Mouse (Mus musculus): ENCODE results near the gene Gm42715. TPM values are rescaled to one million over a fixed set of nuclear protein-coding genes. Genes with fewer than 3 reads are reported as not detected.

Gm42715 gene
- polyA plus RNA-seq, 1 experiment: 11.3 TPM

DNA sequence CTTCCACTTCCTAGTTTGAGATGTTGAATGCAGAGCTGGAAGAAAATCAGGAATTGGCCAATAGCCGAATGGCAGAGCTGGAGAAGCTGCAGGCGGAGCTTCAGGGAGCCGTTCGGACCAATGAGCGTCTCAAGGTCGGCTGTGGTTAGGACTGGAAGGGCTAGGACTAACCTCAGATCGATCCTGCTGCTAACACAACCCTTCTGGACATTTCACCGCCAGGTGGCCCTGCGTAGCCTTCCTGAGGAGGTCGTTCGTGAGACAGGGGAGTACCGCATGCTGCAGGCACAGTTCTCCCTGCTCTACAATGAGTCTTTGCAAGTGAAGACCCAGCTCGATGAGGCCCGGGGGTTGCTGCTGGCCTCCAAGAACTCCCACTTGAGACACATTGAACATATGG lies 73.2 kb downstream of the Gm42715 start:
- no peak overlapping the region for H3K4me3 ChIP-seq (ENCODE audit: insufficient read depth, low read length)
- no peak overlapping the region for H3K27ac ChIP-seq (ENCODE audit: insufficient read depth, low read length)
- H3K4me1 ChIP-seq (ENCODE audit: control insufficient read depth, insufficient read depth, low read length): peaks cover 6% of the 10 kb centered on the region
- TF ChIP-seq CTCF (IDR thresholded peaks at IDR 0.05; ENCODE audit: extremely low read depth, insufficient read depth, low read length): no peak

DNA sequence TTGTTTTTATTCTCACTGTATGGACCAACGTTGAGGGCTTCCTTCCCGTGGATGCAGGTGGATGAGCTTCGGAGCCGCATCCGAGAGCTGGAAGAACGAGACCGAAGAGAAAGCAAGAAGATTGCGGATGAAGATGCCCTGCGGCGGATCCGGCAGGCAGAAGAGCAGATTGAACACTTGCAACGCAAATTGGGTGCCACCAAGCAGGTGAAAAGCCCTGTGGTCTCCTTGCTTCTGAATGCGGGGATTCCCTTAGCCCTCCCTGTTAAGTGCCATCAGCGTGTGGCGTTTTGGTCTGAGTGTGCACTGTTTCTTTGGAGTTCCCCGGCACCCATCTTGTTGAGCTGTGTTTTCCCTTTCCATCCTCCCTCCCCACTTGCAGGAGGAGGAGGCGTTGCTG lies 77.4 kb downstream of the Gm42715 start:
- Histone ChIP-seq H3K4me1 (ENCODE audit: control insufficient read depth, insufficient read depth, low read length) (no peaks in the 10 kb centered on the region), H3K27ac (ENCODE audit: insufficient read depth, low read length) (no peak overlapping the region), H3K4me3 (ENCODE audit: insufficient read depth, low read length) (no peak overlapping the region)
- TF ChIP-seq POLR2A (IDR thresholded peaks at IDR 0.05; ENCODE audit: extremely low read depth, insufficient read depth, low read length) (no peak), CTCF (IDR thresholded peaks at IDR 0.05; ENCODE audit: extremely low read depth, insufficient read depth, low read length) (no peak)

DNA sequence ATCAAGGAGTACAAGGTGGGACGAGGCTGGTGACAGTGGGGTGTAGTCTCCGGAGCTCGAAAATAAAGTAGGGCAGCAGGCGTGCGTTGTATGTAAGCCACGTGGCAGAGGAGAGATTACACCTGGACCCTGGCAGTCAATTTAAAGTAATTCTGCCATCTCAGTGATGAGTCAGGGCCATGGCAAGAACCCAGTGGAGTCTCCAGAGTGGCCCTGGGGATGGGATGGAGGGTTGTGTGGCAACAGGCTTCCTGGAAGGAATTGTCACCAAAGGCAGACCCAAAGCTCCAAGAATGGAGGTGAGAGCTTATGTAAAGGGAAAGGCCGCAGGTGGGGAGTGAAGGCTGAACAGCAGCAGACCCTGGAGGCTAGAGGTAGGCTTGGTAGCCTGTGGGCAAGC lies 81.2 kb downstream of the Gm42715 start:
- no peak overlapping the region for H3K4me3 ChIP-seq (ENCODE audit: insufficient read depth, low read length)
- TF ChIP-seq POLR2A (IDR thresholded peaks at IDR 0.05; ENCODE audit: extremely low read depth, insufficient read depth, low read length) (no peak), CTCF (IDR thresholded peaks at IDR 0.05; ENCODE audit: extremely low read depth, insufficient read depth, low read length) (no peak)
- no peak overlapping the region for H3K27ac ChIP-seq (ENCODE audit: insufficient read depth, low read length)
- H3K4me1 ChIP-seq (ENCODE audit: control insufficient read depth, insufficient read depth, low read length): no peaks in the 10 kb centered on the region

DNA sequence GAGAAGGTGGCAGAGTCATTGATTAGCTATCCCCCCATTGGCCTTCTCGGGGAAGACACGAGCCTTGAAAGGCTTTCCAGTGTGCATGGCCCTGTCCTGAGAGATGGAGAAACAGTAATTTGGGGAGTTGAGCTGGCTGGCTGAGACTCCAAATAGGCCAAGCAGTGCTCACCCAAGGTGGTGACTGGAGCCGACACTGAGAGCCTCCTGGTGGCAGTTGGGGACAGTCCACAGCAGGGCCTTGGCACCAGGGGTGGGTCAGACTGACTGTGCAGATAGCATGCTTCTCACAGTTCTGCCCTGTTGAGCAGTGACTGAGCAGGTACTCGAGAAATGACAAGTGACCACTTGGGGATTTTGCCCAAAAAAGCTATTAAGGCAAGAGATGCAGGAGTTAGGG lies 82.4 kb downstream of the Gm42715 start:
- Histone ChIP-seq H3K4me1 (ENCODE audit: control insufficient read depth, insufficient read depth, low read length) (no peaks in the 10 kb centered on the region), H3K4me3 (ENCODE audit: insufficient read depth, low read length) (no peak overlapping the region), H3K27ac (ENCODE audit: insufficient read depth, low read length) (no peak overlapping the region)
- TF ChIP-seq POLR2A (IDR thresholded peaks at IDR 0.05; ENCODE audit: extremely low read depth, insufficient read depth, low read length): no peak
- TF ChIP-seq CTCF (IDR thresholded peaks at IDR 0.05; ENCODE audit: extremely low read depth, insufficient read depth, low read length): no peak

DNA sequence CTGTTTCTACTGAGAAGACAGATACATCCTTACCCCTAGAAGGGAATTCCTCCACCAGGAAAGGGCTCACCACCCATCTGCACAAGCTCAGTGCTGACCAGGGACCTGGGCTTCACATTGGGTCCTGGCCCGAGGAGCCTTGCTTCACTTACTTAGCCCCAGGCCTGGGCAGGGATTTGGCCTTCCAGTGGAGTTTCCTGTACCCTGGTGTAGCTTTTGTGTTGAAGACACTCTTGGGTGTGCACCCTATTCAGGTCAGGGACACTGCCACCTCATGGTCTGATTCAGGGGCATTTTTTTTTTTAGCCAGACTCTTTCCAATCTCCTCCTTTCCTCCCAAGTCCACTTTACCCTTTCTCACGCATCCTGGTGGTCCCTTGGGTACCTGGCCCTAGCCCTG lies 83.5 kb downstream of the Gm42715 start:
- Histone ChIP-seq H3K4me1 (ENCODE audit: control insufficient read depth, insufficient read depth, low read length) (no peaks in the 10 kb centered on the region), H3K4me3 (ENCODE audit: insufficient read depth, low read length) (no peak overlapping the region), H3K27ac (ENCODE audit: insufficient read depth, low read length) (no peak overlapping the region)
- TF ChIP-seq CTCF (IDR thresholded peaks at IDR 0.05; ENCODE audit: extremely low read depth, insufficient read depth, low read length) (no peak), POLR2A (IDR thresholded peaks at IDR 0.05; ENCODE audit: extremely low read depth, insufficient read depth, low read length) (no peak)

DNA sequence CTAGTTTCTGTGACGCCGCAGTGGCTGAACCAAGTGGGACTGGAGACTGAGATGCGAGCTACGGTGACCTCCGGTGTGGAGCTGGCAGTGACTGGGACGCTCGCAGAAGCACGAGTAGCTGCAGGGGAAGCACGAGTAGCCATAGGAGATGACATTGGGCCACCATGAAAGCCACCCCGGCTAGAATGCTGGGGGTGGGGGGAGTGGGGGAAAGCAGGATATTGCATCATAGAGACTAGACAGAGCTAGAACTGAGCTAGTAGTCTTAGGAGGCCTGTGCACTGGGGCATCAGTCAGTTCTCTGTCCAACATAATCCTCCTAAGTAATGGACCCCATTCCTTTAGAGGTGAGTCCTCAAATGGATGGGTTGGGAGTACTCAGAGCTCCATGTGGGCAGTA lies 84.9 kb downstream of the Gm42715 start:
- Histone ChIP-seq H3K4me1 (ENCODE audit: control insufficient read depth, insufficient read depth, low read length) (no peaks in the 10 kb centered on the region), H3K27ac (ENCODE audit: insufficient read depth, low read length) (no peak overlapping the region), H3K4me3 (ENCODE audit: insufficient read depth, low read length) (no peak overlapping the region)
- TF ChIP-seq POLR2A (IDR thresholded peaks at IDR 0.05; ENCODE audit: extremely low read depth, insufficient read depth, low read length): 0 out of 2 replicates have a peak, but pooled peaks have one; percentile 22
- TF ChIP-seq CTCF (IDR thresholded peaks at IDR 0.05; ENCODE audit: extremely low read depth, insufficient read depth, low read length): no peak

DNA sequence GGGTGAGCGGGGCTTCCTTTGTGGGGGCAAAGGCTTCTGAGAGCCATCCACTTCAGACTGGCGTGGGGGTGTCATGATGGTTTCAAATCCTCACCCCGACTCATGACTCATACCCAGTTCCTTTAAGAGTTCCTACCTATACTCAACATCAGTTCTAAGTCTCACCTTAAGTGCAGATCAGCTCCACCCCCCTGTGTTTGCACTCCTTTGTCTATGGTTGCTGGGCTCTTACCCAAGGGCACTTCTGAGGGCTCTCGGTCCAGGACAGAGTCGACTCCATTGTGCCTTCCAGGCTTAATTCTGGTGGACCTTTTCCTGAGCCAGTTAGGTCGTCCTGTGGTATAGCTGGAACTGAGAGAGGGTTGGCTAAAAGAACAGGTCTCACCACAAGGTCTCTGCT lies 87.8 kb downstream of the Gm42715 start:
- H3K4me3 ChIP-seq (ENCODE audit: insufficient read depth, low read length): no peak overlapping the region
- H3K27ac ChIP-seq (ENCODE audit: insufficient read depth, low read length): no peak overlapping the region
- no peak for TF ChIP-seq CTCF (IDR thresholded peaks at IDR 0.05; ENCODE audit: extremely low read depth, insufficient read depth, low read length)
- TF ChIP-seq POLR2A (IDR thresholded peaks at IDR 0.05; ENCODE audit: extremely low read depth, insufficient read depth, low read length): no peak
- no peaks in the 10 kb centered on the region for H3K4me1 ChIP-seq (ENCODE audit: control insufficient read depth, insufficient read depth, low read length)

DNA sequence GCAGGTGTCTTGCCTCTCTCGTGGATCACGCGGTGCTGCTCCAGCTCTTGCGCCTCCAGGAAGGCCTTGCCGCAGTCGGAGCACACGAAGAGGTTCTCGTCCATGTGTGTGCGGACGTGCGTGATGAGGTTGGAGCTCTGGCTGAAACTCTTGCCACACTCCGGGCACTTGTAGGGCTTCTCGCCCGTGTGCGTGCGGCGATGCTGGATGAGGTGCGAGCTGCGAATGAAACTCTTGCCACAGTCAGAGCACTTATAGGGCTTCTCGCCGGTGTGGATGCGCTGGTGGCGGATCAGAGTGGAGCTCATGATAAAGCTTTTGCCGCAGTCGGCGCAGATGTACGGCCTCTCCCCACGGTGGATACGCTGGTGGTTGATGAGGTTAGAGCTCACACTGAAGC lies 91.6 kb downstream of the Gm42715 start:
- H3K27ac ChIP-seq (ENCODE audit: insufficient read depth, low read length): no peak overlapping the region
- H3K4me1 ChIP-seq (ENCODE audit: control insufficient read depth, insufficient read depth, low read length): peaks cover 1% of the 10 kb centered on the region; the same call in 1 of the 2 replicates
- no peak overlapping the region for H3K4me3 ChIP-seq (ENCODE audit: insufficient read depth, low read length)
- TF ChIP-seq POLR2A (IDR thresholded peaks at IDR 0.05; ENCODE audit: extremely low read depth, insufficient read depth, low read length) (no peak), CTCF (IDR thresholded peaks at IDR 0.05; ENCODE audit: extremely low read depth, insufficient read depth, low read length) (no peak)

DNA sequence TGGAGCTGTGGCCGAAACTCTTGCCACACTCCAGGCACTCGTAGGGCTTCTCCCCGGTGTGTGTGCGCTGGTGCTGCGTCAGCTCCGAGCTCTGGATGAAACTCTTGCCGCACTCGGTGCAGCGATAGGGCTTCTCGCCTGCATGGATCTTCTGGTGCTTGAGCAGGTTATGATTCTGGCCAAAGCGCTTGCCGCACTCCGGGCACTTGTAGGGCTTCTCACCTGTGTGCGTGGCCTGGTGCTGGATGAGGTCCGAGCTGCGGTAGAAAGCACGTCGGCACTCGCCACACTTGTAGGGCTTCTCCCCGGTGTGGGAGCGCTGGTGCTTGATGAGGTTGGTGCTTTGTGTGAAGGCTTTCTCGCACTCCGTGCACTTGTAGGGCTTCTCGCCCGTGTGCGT lies 92.2 kb downstream of the Gm42715 start:
- Histone ChIP-seq H3K4me3 (ENCODE audit: insufficient read depth, low read length) (no peak overlapping the region), H3K4me1 (ENCODE audit: control insufficient read depth, insufficient read depth, low read length) (peaks cover 1% of the 10 kb centered on the region; the same call in 1 of the 2 replicates), H3K27ac (ENCODE audit: insufficient read depth, low read length) (no peak overlapping the region)
- no peak for TF ChIP-seq POLR2A (IDR thresholded peaks at IDR 0.05; ENCODE audit: extremely low read depth, insufficient read depth, low read length)
- no peak for TF ChIP-seq CTCF (IDR thresholded peaks at IDR 0.05; ENCODE audit: extremely low read depth, insufficient read depth, low read length)

DNA sequence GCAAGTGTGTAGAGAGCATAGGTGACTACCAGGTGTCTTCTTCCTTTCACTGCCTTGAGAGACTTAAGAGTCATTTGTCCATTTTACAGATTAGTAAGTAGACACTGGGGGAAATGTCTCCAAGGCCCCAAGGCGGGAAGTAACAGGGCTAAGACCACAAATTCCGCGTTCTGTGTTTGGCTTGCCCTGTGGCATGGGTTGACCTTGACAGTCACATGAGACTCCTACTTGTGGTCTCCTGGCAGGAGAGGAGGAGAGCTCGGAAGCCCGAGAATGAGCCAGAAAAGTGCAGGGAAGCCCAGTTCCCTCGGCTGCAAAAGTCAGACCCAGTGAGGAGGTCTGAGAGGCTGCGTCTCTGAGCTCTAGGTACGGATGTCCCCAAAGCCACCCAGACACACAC lies 94.1 kb downstream of the Gm42715 start:
- Histone ChIP-seq H3K27ac (ENCODE audit: insufficient read depth, low read length) (no peak overlapping the region), H3K4me1 (ENCODE audit: control insufficient read depth, insufficient read depth, low read length) (peaks cover 1% of the 10 kb centered on the region; the same call in 1 of the 2 replicates), H3K4me3 (ENCODE audit: insufficient read depth, low read length) (0 out of 2 replicates have a peak overlapping the region, but pooled peaks have one; percentile 64)
- TF ChIP-seq CTCF (IDR thresholded peaks at IDR 0.05; ENCODE audit: extremely low read depth, insufficient read depth, low read length): no peak
- TF ChIP-seq POLR2A (IDR thresholded peaks at IDR 0.05; ENCODE audit: extremely low read depth, insufficient read depth, low read length): no peak

All from cortical plate, adult 2 months (tissue).